Mouse (Mus musculus) ES-E14 (cell line): ENCODE results near the gene Nanos3. TPM values are rescaled to one million over a fixed set of nuclear protein-coding genes. Genes with fewer than 3 reads are reported as not detected.

Experiments used
- DNase-seq: peaks from one replicate; pipeline ENCODE4 v3.0.0-alpha.2; 2013; ENCODE audit warnings: low read depth, low spot score
- H3K27ac ChIP-seq: 2 replicates; pipeline ENCODE4 v1.5.1; 2012; ENCODE audit warnings: low read depth, mild to moderate bottlenecking, low read length, moderate library complexity, mixed read lengths; ENCODE audit not compliant: poor library complexity, insufficient read depth, severe bottlenecking
- H3K36me3 ChIP-seq: 2 replicates; pipeline ENCODE4 v1.6.1; 2012; ENCODE audit warnings: mild to moderate bottlenecking, low read length, moderate library complexity, mixed read lengths; ENCODE audit not compliant: control insufficient read depth, poor library complexity, insufficient read depth, severe bottlenecking
- H3K4me1 ChIP-seq, 2 experiments: fragments of 150-350 bp in 1 of 2; sonication (generic) in 1 of 2; 2 replicates each; pipeline ENCODE4 v1.6.1; 2012; ENCODE audit warnings: low read length in 2 of 2, mild to moderate bottlenecking in 1 of 2, mixed read lengths in 1 of 2; ENCODE audit not compliant: control insufficient read depth in 2 of 2, insufficient read depth in 2 of 2, poor library complexity in 1 of 2
- H3K4me3 ChIP-seq, 2 experiments: fragments of 150-350 bp in 1 of 2; sonication (generic) in 1 of 2; 2 replicates each; pipeline ENCODE4 v1.5.1; 2012; ENCODE audit warnings: low read length in 2 of 2, low read depth in 1 of 2, mild to moderate bottlenecking in 1 of 2, mixed read lengths in 1 of 2; ENCODE audit not compliant: insufficient read depth in 1 of 2, poor library complexity in 1 of 2, severe bottlenecking in 1 of 2
- H3K9ac ChIP-seq: 2 replicates; pipeline ENCODE4 v1.6.1; 2012; ENCODE audit warnings: low read depth, mild to moderate bottlenecking, low read length, mixed read lengths; ENCODE audit not compliant: poor library complexity, insufficient read depth, severe bottlenecking
- H3K9me3 ChIP-seq: fragments of 150-350 bp; sonication (generic); 2 replicates; pipeline ENCODE4 v1.6.1; 2012; ENCODE audit warnings: low read depth, mild to moderate bottlenecking, low read length; ENCODE audit not compliant: control insufficient read depth, insufficient read depth
- CHD2 ChIP-seq: IDR thresholded peaks from 2 replicates; pipeline ENCODE4 v1.6.1; 2014; ENCODE audit warnings: mild to moderate bottlenecking, low read depth, low read length, inconsistent platforms
- HCFC1 ChIP-seq: IDR thresholded peaks from 2 replicates; pipeline ENCODE4 v1.6.1; 2012; ENCODE audit warnings: low read length, inconsistent platforms, borderline replicate concordance; ENCODE audit not compliant: insufficient read depth
- MAFK ChIP-seq: IDR thresholded peaks from 2 replicates; pipeline ENCODE4 v1.6.1; 2014; ENCODE audit warnings: mild to moderate bottlenecking, low read depth, low read length, inconsistent platforms; ENCODE audit not compliant: insufficient read depth
- ZC3H11A ChIP-seq: IDR thresholded peaks from 2 replicates; pipeline ENCODE4 v1.6.1; 2012; ENCODE audit warnings: low read depth, mild to moderate bottlenecking, inconsistent platforms, low read length, borderline replicate concordance
- ZNF384 ChIP-seq: IDR thresholded peaks from 2 replicates; pipeline ENCODE4 v1.6.1; 2012; ENCODE audit warnings: low read depth, low read length, inconsistent platforms
- in situ Hi-C, 2 experiments: fragments of 600-800 bp; cut with MboI; formaldehyde crosslinking; loops; one replicate each; pipeline ENCODE4 v1.15.1; 2025; ENCODE audit warnings: low sequenced_read_pairs in 2 of 2, inconsistent platforms in 1 of 2; ENCODE audit not compliant: unreplicated experiment in 2 of 2
- total RNA-seq: library from RNA; depleted of rRNA; stranded (reverse); fragments of 300-350 nt; gene quantifications from 2 replicates; pipeline ENCODE4 v1.2.3, GENCODE M21; 2012

Nanos3 gene
- total RNA-seq, 1 experiment, result 7.0 TPM

GRCm38 (mm10) chr8:84208381-84209380, 23.7 kb upstream of the Nanos3 start:
- Histone ChIP-seq H3K4me1 (peaks cover 0 to 12% of the 10 kb centered on the region in 2 experiments; a peak in 2 of 4 replicates), H3K36me3 (peaks cover 28% of the 10 kb centered on the region), H3K4me3 (no peak overlapping the region), H3K9ac (no peak overlapping the region), H3K27ac (no peak overlapping the region), H3K9me3 (no peaks in the 10 kb centered on the region)
- TF ChIP-seq ZNF384, result no peak
- TF ChIP-seq CHD2, result no peak
- no peak for TF ChIP-seq ZC3H11A
- no peak for TF ChIP-seq MAFK
- DNase-seq, result no peak
- in situ Hi-C loops, result no loop called here

GRCm38 (mm10) chr8:84207811-84208210, 22.8 kb upstream of the Nanos3 start:
- DNase-seq, result no peak
- H3K36me3 ChIP-seq, result peaks cover 25% of the 10 kb centered on the region; the same call in 1 of the 2 replicates
- peak overlapping the region; percentile 13; the same call in 1 of the 2 replicates for H3K9ac ChIP-seq

GRCm38 (mm10) chr8:84206666-84207065, 21.6 kb upstream of the Nanos3 start:
- Histone ChIP-seq H3K9me3 (no peaks in the 10 kb centered on the region), H3K27ac (no peak overlapping the region), H3K4me3 (no peak overlapping the region), H3K36me3 (peaks cover 15% of the 10 kb centered on the region; the same call in 1 of the 2 replicates), H3K9ac (no peak overlapping the region), H3K4me1 (peaks cover 3 to 17% of the 10 kb centered on the region in 2 experiments; a peak in 2 of 4 replicates)
- peak; percentile 61; the same call in 1 of the 2 replicates for TF ChIP-seq MAFK
- no peak for TF ChIP-seq ZC3H11A
- DNase-seq, result no peak
- in situ Hi-C loops, result no loop called here

More at GRCm38 (mm10) chr8:84207811-84208210, 22.8 kb upstream of the Nanos3 start:
- Histone ChIP-seq H3K9me3 (no peaks in the 10 kb centered on the region), H3K4me1 (peaks cover under 1 to 12% of the 10 kb centered on the region in 2 experiments; a peak in 2 of 4 replicates), H3K4me3 (no peak overlapping the region), H3K27ac (peak overlapping the region; percentile 56; the same call in 1 of the 2 replicates)
- no peak for TF ChIP-seq MAFK
- no peak for TF ChIP-seq ZC3H11A
- no peak for TF ChIP-seq HCFC1
- TF ChIP-seq ZNF384, result no peak
- TF ChIP-seq CHD2, result no peak
- in situ Hi-C loops, result no loop called here

GRCm38 (mm10) chr8:84205073-84205472, 20.1 kb upstream of the Nanos3 start:
- peaks cover 3 to 19% of the 10 kb centered on the region in 2 experiments; a peak in 2 of 4 replicates for H3K4me1 ChIP-seq
- H3K9me3 ChIP-seq, result no peaks in the 10 kb centered on the region
- H3K36me3 ChIP-seq, result peaks cover 8% of the 10 kb centered on the region; the same call in 1 of the 2 replicates
- in situ Hi-C loops, result no loop called here
- H3K27ac ChIP-seq, result no peak overlapping the region
- H3K4me3 ChIP-seq, result no peak overlapping the region
- DNase-seq, result no peak
- H3K9ac ChIP-seq, result no peak overlapping the region
- no peak for TF ChIP-seq HCFC1
- TF ChIP-seq ZC3H11A, result no peak
- TF ChIP-seq MAFK, result no peak
